Mouse (Mus musculus) neural tube, embryonic 14.5 days (tissue): ENCODE data around the gene Neil3. TPM values are rescaled to one million over a fixed set of nuclear protein-coding genes. Genes with fewer than 3 reads are reported as not detected.

Source experiments
- ATAC-seq: fragments of 200-750 bp; cut with Nextera tagmentation; 2 replicates; pipeline ENCODE4 v1.8.0; 2017; ENCODE audit warnings: low read depth, mild to moderate bottlenecking, moderate TSS enrichment, moderate library complexity
- H3K27ac ChIP-seq: fragments of 300-500 bp; sonication (generic); 2 replicates; pipeline ENCODE4 v1.5.1; 2014; ENCODE audit warnings: low read depth, mild to moderate bottlenecking, control low read depth, low read length, moderate library complexity, mixed read lengths
- H3K27me3 ChIP-seq: fragments of 300-500 bp; sonication (generic); 2 replicates; pipeline ENCODE4 v1.6.1; 2014; ENCODE audit warnings: low read length; ENCODE audit not compliant: control insufficient read depth, insufficient read depth
- H3K36me3 ChIP-seq: fragments of 300-500 bp; sonication (generic); 2 replicates; pipeline ENCODE4 v1.6.1; 2014; ENCODE audit warnings: low read length, mixed read lengths; ENCODE audit not compliant: control insufficient read depth, insufficient read depth
- H3K4me1 ChIP-seq: fragments of 300-500 bp; sonication (generic); 2 replicates; pipeline ENCODE4 v1.6.1; 2014; ENCODE audit warnings: low read length; ENCODE audit not compliant: control insufficient read depth, insufficient read depth
- H3K4me2 ChIP-seq: fragments of 300-500 bp; sonication (generic); 2 replicates; pipeline ENCODE4 v1.6.1; 2014; ENCODE audit warnings: mild to moderate bottlenecking, low read depth, low read length, control low read depth
- H3K4me3 ChIP-seq: fragments of 300-500 bp; sonication (generic); 2 replicates; pipeline ENCODE4 v1.5.1; 2014; ENCODE audit warnings: low read depth, low read length, control low read depth, mixed read lengths
- H3K9ac ChIP-seq: fragments of 300-500 bp; sonication (generic); replicated peaks from 2 replicates; pipeline ENCODE4 v1.6.1; 2014; ENCODE audit warnings: low read depth, mild to moderate bottlenecking, control low read depth, low read length, mixed read lengths
- H3K9me3 ChIP-seq: fragments of 300-500 bp; sonication (generic); 2 replicates; pipeline ENCODE4 v1.6.1; 2016; ENCODE audit warnings: low read length; ENCODE audit not compliant: control insufficient read depth
- WGBS: fragments of 180-500 bp; shearing (Covaris S2); extraction: QIAGEN DNeasy Blood & Tissue Kit; methylation state at CpG from one replicate; pipeline ENCODE4 v1.1.7; 2014; 5-methylcytosine and 5-hydroxymethylcytosine counted together
- polyA plus RNA-seq: library from polyadenylated mRNA; unstranded; fragments of >200 nt; fragmentation: Nextera tagmentation; extraction: Ambion mirVana; gene quantifications from 2 replicates; pipeline ENCODE4 v1.2.1, GENCODE M21; 2014

Neil3 gene
- 2.7 and 3.6 TPM in 2 replicates for polyA plus RNA-seq

DNA sequence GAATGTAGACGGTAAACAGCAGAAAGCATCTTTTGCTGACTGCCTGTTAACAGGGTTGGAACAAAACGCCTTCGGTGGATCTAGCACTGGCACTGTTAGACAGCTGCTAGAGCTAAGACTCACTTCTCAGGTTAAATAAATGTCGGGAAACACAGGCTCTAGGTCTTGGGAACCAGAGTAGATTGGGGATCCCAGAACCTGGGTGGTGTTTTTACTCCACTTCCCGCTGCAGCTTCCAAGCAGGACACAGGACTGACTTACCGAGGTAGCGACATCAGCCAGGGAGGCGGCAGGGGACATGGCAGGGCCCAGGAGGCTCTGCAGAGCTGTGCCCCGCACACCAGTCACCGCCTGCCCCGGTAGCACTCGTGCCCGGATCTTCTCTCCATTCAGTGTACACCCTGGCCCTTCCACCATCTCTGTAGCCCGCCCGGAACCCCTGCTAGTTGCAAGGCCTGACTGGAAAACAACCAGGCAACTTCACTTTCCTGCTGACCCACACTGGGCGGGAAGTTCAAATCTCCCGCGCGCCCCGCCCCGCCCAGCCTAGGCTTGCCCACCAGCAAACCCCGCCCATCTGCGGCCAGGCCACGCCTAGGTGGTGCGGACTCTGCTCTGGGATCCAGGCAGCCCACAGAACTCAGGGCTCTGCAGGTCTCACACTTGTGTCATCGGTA is at the start of gene Neil3:
TSS of gene Neil3 (minus strand) at position 571 of the 677 bp plus-strand sequence.
- Histone ChIP-seq H3K27me3 (no peaks in the 10 kb centered on the region), H3K9me3 (no peaks in the 10 kb centered on the region), H3K4me3 (peak within 1 kb of the TSS; percentile 32), H3K27ac (no peak within 1 kb of the TSS), H3K9ac (0 out of 2 replicates have a peak within 1 kb of the TSS, but pooled peaks have one; percentile 12), H3K4me1 (no peaks in the 10 kb centered on the region), H3K36me3 (no peaks in the 10 kb centered on the region), H3K4me2 (peak within 1 kb of the TSS; percentile 53)
- 2% methylated on average over 26 of the region's 26 CpGs for WGBS
- ATAC-seq = peak; percentile 98

DNA sequence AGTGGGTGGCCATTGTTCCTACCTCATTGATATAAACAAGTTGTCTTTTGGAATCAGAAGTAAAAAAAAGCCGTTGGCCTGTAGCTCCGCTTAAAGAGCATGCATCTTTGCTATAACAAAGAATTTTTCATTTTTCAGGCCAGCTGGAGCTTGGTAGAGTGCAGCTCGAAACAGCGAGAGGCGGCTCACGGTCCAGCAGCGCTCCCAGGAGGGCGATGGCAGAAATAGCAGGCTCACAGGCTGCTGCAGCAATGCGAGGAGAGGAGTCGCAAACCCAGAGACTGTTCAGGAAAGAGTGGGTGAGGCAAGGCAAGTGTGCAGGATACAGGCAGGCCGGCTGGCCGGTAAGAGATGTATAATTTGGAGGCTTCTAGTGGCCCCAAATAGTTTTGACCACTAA is 42.0 kb upstream of the Neil3 start:
- Histone ChIP-seq H3K4me2 (no peak overlapping the region), H3K27me3 (no peaks in the 10 kb centered on the region), H3K27ac (no peak overlapping the region), H3K9me3 (no peaks in the 10 kb centered on the region), H3K4me3 (no peak overlapping the region), H3K4me1 (no peaks in the 10 kb centered on the region), H3K36me3 (no peaks in the 10 kb centered on the region), H3K9ac (no peak overlapping the region)
- WGBS = 20% methylated on average over 12 of the region's 12 CpGs
- peak; percentile 93 for ATAC-seq

DNA sequence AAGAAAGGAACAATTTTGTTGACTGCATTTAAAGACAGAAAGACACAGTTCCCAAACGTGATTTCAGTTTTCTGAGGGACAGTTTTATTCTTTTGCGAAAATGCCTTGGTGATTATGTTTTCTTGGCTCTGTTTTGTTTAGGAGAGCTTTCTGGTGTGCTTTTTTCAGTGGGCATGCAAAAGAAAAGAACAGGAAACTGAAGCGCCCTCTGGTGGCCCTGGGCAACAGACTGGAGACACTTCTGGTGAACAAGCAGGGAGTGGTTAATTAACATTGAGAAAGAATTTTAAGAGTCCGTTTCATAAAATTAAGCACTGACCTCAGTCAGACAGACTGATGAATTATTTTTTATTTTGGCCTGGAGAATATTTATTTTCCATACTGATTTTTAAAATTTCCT is 25.1 kb upstream of the Neil3 start:
- ATAC-seq = no peak

DNA sequence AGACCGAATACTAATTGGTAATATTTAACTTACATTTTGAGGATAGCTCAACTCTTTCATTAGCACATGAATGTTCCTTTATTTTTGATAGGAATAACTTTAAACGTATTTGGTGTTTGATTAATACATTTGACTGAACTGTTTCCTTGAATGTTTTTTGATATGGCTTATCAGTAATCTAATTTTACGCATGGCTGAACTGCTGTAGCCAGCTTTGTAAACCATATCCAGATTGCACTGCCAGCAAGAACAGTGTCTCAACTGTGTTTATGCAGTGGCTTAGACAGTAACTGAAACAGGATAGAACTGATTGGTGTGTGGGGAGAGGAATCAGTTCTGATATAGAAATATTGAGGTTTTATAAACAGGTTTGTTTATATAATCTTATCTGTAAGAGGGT is 22.6 kb upstream of the Neil3 start:
- H3K27me3 ChIP-seq = no peaks in the 10 kb centered on the region
- H3K9ac ChIP-seq = no peak overlapping the region
- H3K4me2 ChIP-seq = no peak overlapping the region
- no peaks in the 10 kb centered on the region for H3K36me3 ChIP-seq
- no peaks in the 10 kb centered on the region for H3K4me1 ChIP-seq
- no peak for ATAC-seq
- no peak overlapping the region for H3K27ac ChIP-seq
- no peaks in the 10 kb centered on the region for H3K9me3 ChIP-seq
- H3K4me3 ChIP-seq = no peak overlapping the region
- WGBS = 86% methylated on average over 3 of the region's 3 CpGs

More for the DNA sequence above, 25.1 kb upstream of the Neil3 start:
- Histone ChIP-seq H3K4me1 (no peaks in the 10 kb centered on the region), H3K9me3 (no peaks in the 10 kb centered on the region), H3K4me2 (no peak overlapping the region), H3K4me3 (no peak overlapping the region), H3K9ac (no peak overlapping the region), H3K36me3 (no peaks in the 10 kb centered on the region), H3K27ac (no peak overlapping the region), H3K27me3 (no peaks in the 10 kb centered on the region)
- 36% methylated on average over 4 of the region's 4 CpGs for WGBS

DNA sequence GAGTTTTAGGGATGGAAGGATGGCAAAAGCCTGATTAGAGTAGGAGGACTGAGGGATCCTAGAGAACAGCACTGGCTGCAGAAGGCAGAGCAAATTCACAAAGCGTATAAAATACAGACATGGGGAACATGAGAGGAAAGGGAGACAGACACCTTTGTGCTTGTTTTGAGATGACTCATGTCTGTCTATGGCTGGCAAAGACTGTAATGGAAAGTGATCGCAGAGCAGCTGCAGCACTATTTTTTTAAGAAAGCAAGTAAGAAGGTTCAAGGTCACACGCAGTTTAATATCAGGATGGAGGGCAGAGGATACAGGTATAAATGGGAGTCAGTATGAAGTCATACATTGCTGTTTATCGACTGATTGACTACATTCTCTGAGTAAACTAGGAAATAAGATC is 8.2 kb downstream of the Neil3 start:
- Histone ChIP-seq H3K4me1 (no peaks in the 10 kb centered on the region), H3K9ac (no peak overlapping the region), H3K9me3 (no peaks in the 10 kb centered on the region), H3K36me3 (no peaks in the 10 kb centered on the region), H3K4me3 (no peak overlapping the region), H3K27me3 (no peaks in the 10 kb centered on the region), H3K4me2 (no peak overlapping the region), H3K27ac (no peak overlapping the region)
- no peak for ATAC-seq
- 94% methylated on average over 4 of the region's 4 CpGs for WGBS

DNA sequence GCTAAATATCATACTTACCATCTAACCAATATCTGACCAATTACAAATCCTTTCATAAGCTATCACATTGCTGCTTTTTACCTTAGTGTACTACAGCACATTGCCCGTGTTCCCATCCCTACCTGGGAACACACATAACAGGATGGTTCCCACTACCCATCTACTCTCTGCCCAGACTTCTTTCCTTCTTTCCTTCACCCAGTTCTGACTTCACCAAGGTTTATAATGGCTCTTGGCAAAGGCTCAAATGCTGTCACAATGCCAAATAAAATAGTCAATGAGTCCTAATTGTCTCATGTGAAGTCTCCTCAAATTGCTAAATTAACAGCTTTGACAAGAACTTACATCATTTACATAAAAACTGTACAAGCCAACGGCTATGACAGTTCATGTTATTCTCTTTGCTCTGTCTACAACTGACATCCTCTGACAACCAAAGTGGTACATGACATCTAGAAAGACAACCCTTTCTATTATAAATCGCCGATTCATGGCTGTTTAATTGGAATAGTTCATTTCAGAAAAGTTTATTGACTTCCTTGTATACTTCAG is 9.9 kb downstream of the Neil3 start:
- WGBS = 93% methylated on average over 4 of the region's 4 CpGs
- H3K9ac ChIP-seq = no peak overlapping the region
- no peaks in the 10 kb centered on the region for H3K27me3 ChIP-seq
- H3K4me3 ChIP-seq = no peak overlapping the region
- no peaks in the 10 kb centered on the region for H3K9me3 ChIP-seq
- H3K36me3 ChIP-seq = no peaks in the 10 kb centered on the region
- H3K27ac ChIP-seq = no peak overlapping the region
- H3K4me1 ChIP-seq = no peaks in the 10 kb centered on the region
- no peak for ATAC-seq
- no peak overlapping the region for H3K4me2 ChIP-seq

DNA sequence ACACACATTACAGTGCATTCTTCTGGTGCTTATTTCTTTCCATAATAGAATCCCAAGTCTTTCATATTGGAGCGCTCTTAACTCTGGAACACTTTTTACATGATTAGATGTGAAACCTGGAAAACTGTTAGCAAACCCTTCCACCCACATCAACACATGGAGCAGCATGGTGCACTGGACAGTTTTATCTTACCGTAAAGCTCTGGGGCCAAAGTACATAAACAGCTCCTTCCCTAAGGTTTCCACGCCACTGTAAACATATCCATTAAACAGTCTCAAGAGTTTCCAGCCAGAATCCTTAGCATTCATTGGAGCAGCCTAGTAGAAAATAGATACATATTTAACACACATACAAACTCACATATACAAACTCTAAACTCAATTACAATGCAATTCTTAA is 15.4 kb downstream of the Neil3 start:
- Histone ChIP-seq H3K27ac (no peak overlapping the region), H3K9ac (no peak overlapping the region), H3K4me3 (no peak overlapping the region), H3K9me3 (no peaks in the 10 kb centered on the region), H3K4me2 (no peak overlapping the region), H3K36me3 (no peaks in the 10 kb centered on the region), H3K27me3 (no peaks in the 10 kb centered on the region), H3K4me1 (no peaks in the 10 kb centered on the region)
- 88% methylated on average over 3 of the region's 3 CpGs for WGBS
- ATAC-seq = no peak

DNA sequence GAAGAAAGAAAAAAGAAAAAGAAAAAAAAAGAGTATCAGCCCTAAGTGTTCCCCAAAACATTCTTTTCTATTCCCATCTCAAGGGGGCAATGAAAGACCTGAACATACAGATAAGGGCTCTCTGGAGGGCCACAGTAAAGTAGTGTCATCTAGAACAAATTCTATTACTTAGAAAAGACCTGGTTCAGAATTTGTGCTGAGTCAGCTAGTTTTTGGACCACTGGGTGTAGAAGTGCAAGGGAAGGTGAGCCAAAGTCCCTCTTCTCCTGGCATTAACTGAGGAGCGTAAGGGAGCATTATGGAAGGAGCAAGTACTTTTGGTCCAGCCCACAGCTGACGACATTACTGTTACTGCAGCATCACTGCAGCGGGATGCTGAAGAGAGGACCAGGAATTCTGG is 19.7 kb downstream of the Neil3 start:
- WGBS = 98% methylated on average over 3 of the region's 3 CpGs
- no peak overlapping the region for H3K27ac ChIP-seq
- no peak overlapping the region for H3K4me3 ChIP-seq
- no peak overlapping the region for H3K9ac ChIP-seq
- no peak overlapping the region for H3K4me2 ChIP-seq
- no peaks in the 10 kb centered on the region for H3K4me1 ChIP-seq
- no peaks in the 10 kb centered on the region for H3K9me3 ChIP-seq
- H3K36me3 ChIP-seq = no peaks in the 10 kb centered on the region
- H3K27me3 ChIP-seq = no peaks in the 10 kb centered on the region
- no peak for ATAC-seq

DNA sequence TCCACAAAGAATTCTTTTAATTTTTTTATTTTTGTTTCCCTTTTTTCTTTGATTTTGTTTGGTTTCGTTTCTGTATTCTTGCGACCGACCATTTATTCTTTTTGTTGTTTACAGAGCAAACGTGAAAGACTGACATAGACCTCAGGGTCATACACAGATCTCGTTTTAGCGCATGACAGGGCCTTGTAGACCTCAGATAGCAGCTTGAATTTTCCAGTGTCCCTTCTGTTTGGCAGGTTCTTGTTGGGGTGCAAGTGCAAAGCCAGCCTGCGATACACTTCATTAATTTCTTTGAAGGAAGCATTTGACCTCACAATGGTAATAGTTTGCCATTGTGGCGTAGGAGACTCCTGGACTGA is 24.6 kb downstream of the Neil3 start:
- no peaks in the 10 kb centered on the region for H3K27me3 ChIP-seq
- no peak overlapping the region for H3K4me3 ChIP-seq
- H3K27ac ChIP-seq = no peak overlapping the region
- no peaks in the 10 kb centered on the region for H3K9me3 ChIP-seq
- no peaks in the 10 kb centered on the region for H3K36me3 ChIP-seq
- H3K4me1 ChIP-seq = no peaks in the 10 kb centered on the region
- no peak overlapping the region for H3K9ac ChIP-seq
- ATAC-seq = no peak
- H3K4me2 ChIP-seq = no peak overlapping the region
- WGBS = 81% methylated on average over 8 of the region's 8 CpGs
